Mouse (Mus musculus): ENCODE measurements around the gene Btbd35f4.
"Not testable (repeated sequence)": the region's sequence is repeated elsewhere in the genome, so short reads cannot be mapped to it uniquely, and the experiment has no call there.

The Btbd35f4 gene

DNA sequence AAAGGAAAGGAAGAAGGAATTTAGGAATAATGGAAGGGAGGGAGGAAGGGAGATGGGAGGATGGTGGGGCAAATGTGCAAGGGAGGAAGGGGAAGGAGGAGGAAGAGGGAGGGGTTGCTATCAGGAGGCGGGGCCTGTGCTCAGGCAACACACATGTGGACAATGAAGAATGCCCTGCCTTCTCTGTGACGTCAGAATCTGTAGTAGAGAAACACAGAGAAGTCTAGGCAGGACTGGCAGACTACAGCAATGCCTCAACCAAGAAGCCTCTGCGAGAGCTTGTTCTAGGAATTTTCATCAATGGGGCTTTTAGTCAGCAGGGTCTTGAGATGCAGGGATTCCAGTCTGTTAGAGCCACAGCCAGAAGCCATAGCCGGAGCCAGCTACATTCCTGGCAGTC, at the start of gene Btbd35f4:
TSS of gene Btbd35f4 (plus strand) at position 301 of the 400 bp plus-strand sequence.
- not testable (repeated sequence) for DNase-seq (ENCODE audit: extremely low read depth, low read depth, low spot score)

DNA sequence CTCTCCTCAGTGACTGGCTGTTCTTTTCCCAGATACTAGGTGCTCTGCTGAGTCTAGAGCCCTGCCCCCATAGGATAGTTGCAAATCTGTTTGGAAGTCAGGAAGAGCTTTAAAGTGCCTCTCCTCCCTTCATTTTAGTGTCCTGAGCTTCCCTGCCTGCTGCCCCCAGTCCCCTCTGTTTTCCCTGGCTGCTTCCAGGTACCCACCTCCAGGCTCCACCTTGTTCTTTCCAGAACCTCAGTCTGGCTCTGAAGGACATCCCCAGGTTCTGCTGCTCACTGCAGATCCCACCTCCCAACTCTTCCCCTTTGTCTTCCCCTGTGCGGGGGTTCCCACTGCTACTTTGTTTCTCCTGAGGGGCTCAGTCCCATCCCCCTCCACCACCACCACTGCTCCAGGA, 39.7 kb downstream of the Btbd35f4 start:
- not testable (repeated sequence) for DNase-seq (ENCODE audit: extremely low read depth, low read depth, low spot score)

Data from fat pad, adult 2 months (tissue).